In genomic region chr3:79177136-79177870, GRCm38 (mm10) we compare ENCODE assay signal across 11 mouse cellular contexts.
DNase-seq lines count a peak whose midpoint lies in the region; ATAC-seq and TF ChIP-seq lines count a peak whose summit lies in the region.
"Had no signal": no experiment of that assay in that cellular context is flagged by ENCODE, and none has a peak within 500 bp of the region (broad histone marks: within the 10 kb centered on the region; RNA-seq: fewer than 3 reads in every experiment).

No protein-coding gene starts in this region.

- peaks cover 65% of the 10 kb centered on the region for H3K79me2 ChIP-seq in macrophage (ENCODE audit: inconsistent target)

- H3K27me3 ChIP-seq in hindbrain, postnatal 0 days (ENCODE audit: insufficient read depth, low read length): no peaks in the 10 kb centered on the region
- H3K27me3 ChIP-seq in hindbrain, embryonic 13.5 days: no peaks in the 10 kb centered on the region
- H3K27me3 ChIP-seq in forebrain, embryonic 13.5 days: no peaks in the 10 kb centered on the region
- H3K27me3 ChIP-seq: embryonic facial prominence, embryonic 15.5 days; neural tube, embryonic 15.5 days had no signal

- no peak overlapping the region for H3K9ac ChIP-seq in hindbrain, postnatal 0 days (replicated peaks; ENCODE audit: low read length)
- no peak overlapping the region for H3K9ac ChIP-seq in hindbrain, embryonic 13.5 days
- H3K9ac ChIP-seq in forebrain, embryonic 13.5 days: no peak overlapping the region
- H3K9ac ChIP-seq: embryonic facial prominence, embryonic 15.5 days; lung, embryonic 14.5 days; neural tube, embryonic 15.5 days had no signal

- DNase-seq in hindbrain, postnatal 0 days (ENCODE audit: low spot score): no peak
- DNase-seq in spleen, postnatal 36 days (ENCODE audit: low spot score in 2 of 2): peak; percentile 64 to 69
- DNase-seq in spleen, postnatal 10 days (ENCODE audit: low spot score in 2 of 2): no peak
- DNase-seq in thymus, postnatal 4 days: peak; percentile 62
- DNase-seq in kidney, adult 8-10 months: no peak
- DNase-seq: lung, embryonic 14.5 days had no signal

- H3K9me3 ChIP-seq in hindbrain, postnatal 0 days (ENCODE audit: low read length): no peaks in the 10 kb centered on the region
- H3K9me3 ChIP-seq in hindbrain, embryonic 13.5 days: no peaks in the 10 kb centered on the region
- no peaks in the 10 kb centered on the region for H3K9me3 ChIP-seq in forebrain, embryonic 13.5 days (replicated peaks)
- H3K9me3 ChIP-seq: embryonic facial prominence, embryonic 15.5 days; neural tube, embryonic 15.5 days had no signal

- H3K27ac ChIP-seq in hindbrain, postnatal 0 days: peak overlapping the region; percentile 7; the same call in 1 of the 2 replicates
- no peak overlapping the region for H3K27ac ChIP-seq in hindbrain, embryonic 13.5 days
- peak overlapping the region; percentile 91 for H3K27ac ChIP-seq in macrophage
- no peak overlapping the region for H3K27ac ChIP-seq in forebrain, embryonic 13.5 days

- H3K36me3 ChIP-seq in hindbrain, postnatal 0 days (ENCODE audit: insufficient read depth, low read length): no peaks in the 10 kb centered on the region
- peaks cover 5% of the 10 kb centered on the region; the same call in 1 of the 2 replicates for H3K36me3 ChIP-seq in hindbrain, embryonic 13.5 days
- no peaks in the 10 kb centered on the region for H3K36me3 ChIP-seq in macrophage (ENCODE audit: inconsistent target)
- H3K36me3 ChIP-seq in forebrain, embryonic 13.5 days (ENCODE audit: poor library complexity, severe bottlenecking): 0 out of 2 replicates have a peak, but pooled peaks cover 5% of the 10 kb centered on the region

- TF ChIP-seq CTCF in hindbrain, postnatal 0 days (IDR thresholded peaks at IDR 0.05; ENCODE audit: low read depth): no peak

- whole genome bisulfite sequencing in hindbrain, postnatal 0 days: 86% methylated on average over 8 of the region's 8 CpGs
- WGBS in hindbrain, embryonic 13.5 days: 89% methylated on average over 8 of the region's 8 CpGs
- 41% methylated on average over 8 of the region's 8 CpGs for WGBS in macrophage (ENCODE audit: missing documents)
- 87% methylated on average over 8 of the region's 8 CpGs for WGBS in forebrain, embryonic 13.5 days

- no peak for ATAC-seq in hindbrain, postnatal 0 days
- ATAC-seq in hindbrain, embryonic 13.5 days (ENCODE audit: low FRiP score): no peak
- ATAC-seq in forebrain, embryonic 13.5 days: no peak

- no peak overlapping the region for H3K4me2 ChIP-seq in hindbrain, postnatal 0 days (ENCODE audit: low read depth, low read length)
- H3K4me2 ChIP-seq in hindbrain, embryonic 13.5 days: no peak overlapping the region
- no peak overlapping the region for H3K4me2 ChIP-seq in forebrain, embryonic 13.5 days
- H3K4me2 ChIP-seq: embryonic facial prominence, embryonic 15.5 days; neural tube, embryonic 15.5 days had no signal

- peaks cover 10% of the 10 kb centered on the region; the same call in 1 of the 2 replicates for H3K4me1 ChIP-seq in hindbrain, postnatal 0 days (ENCODE audit: insufficient read depth, low read length)
- peaks cover 28% of the 10 kb centered on the region for H3K4me1 ChIP-seq in hindbrain, embryonic 13.5 days (replicated peaks)
- H3K4me1 ChIP-seq in forebrain, embryonic 13.5 days: peaks cover 24% of the 10 kb centered on the region

- H3K4me3 ChIP-seq in hindbrain, postnatal 0 days (ENCODE audit: low read length): no peak overlapping the region
- H3K4me3 ChIP-seq in hindbrain, embryonic 13.5 days: no peak overlapping the region
- peak overlapping the region; percentile 23 for H3K4me3 ChIP-seq in macrophage (ENCODE audit: inconsistent target)
- H3K4me3 ChIP-seq in forebrain, embryonic 13.5 days: no peak overlapping the region
- H3K4me3 ChIP-seq: embryonic facial prominence, embryonic 15.5 days; neural tube, embryonic 15.5 days had no signal

Comparison
In these comparisons a context has a peak if more than half of its experiments do, and no peak if none do; other contexts are left out.
1. DNase-seq: peak in spleen, postnatal 36 days (2 of 2) and thymus, postnatal 4 days (single experiment); none in hindbrain, postnatal 0 days (single experiment), spleen, postnatal 10 days (0 of 2) and kidney, adult 8-10 months (0 of 2).
2. H3K27ac ChIP-seq: peak in hindbrain, postnatal 0 days (single experiment) and macrophage (single experiment); none in hindbrain, embryonic 13.5 days (single experiment) and forebrain, embryonic 13.5 days (single experiment).